Mouse (Mus musculus): Measurements from ENCODE around the gene Fam162b. TPM values are rescaled to one million over a fixed set of nuclear protein-coding genes. Genes with fewer than 3 reads are reported as not detected.

Gene Fam162b
- polyA plus RNA-seq (2011; ENCODE audit: insufficient read depth, insufficient read length, low replicate concordance, missing spikeins): not detected in 2 replicates

- H3K4me3 ChIP-seq (replicated peaks; ENCODE audit: control insufficient read depth, low read depth, low read length): no peak within 1 kb of the TSS
- WGBS: 16% methylated on average over 19 of the region's 19 CpGs
These were observed at the start of gene Fam162b for GRCm38 (mm10) chr10:51590139-51590574. Gene Fam162b (minus strand): TSS chr10:51590517.

GRCm38 (mm10) chr10:51631411-51632136 is 41.3 kb upstream of the Fam162b start, which contains the start of gene Gprc6a:
Gene Gprc6a (minus strand): TSS chr10:51631461.
- H3K27ac ChIP-seq (ENCODE audit: control insufficient read depth, insufficient read depth, low read depth, low read length, poor library complexity): no peak within 1 kb of the TSS
- H3K4me1 ChIP-seq (ENCODE audit: control insufficient read depth, insufficient read depth, low read length): no peaks in the 10 kb centered on the region
- TF ChIP-seq POLR2A (IDR thresholded peaks at IDR 0.05; ENCODE audit: borderline replicate concordance, control insufficient read depth, low read depth, low read length) (no peak), CTCF (IDR thresholded peaks at IDR 0.05; ENCODE audit: control insufficient read depth, insufficient read depth, low read length) (no peak)
- 79% methylated on average over 8 of the region's 8 CpGs for WGBS
- no peak within 1 kb of the TSS for H3K4me3 ChIP-seq (replicated peaks; ENCODE audit: control insufficient read depth, low read depth, low read length)

More at GRCm38 (mm10) chr10:51590139-51590574, at the start of gene Fam162b:
- Histone ChIP-seq H3K27ac (ENCODE audit: control insufficient read depth, insufficient read depth, low read depth, low read length, poor library complexity) (no peak within 1 kb of the TSS), H3K4me1 (ENCODE audit: control insufficient read depth, insufficient read depth, low read length) (no peaks in the 10 kb centered on the region)
- TF ChIP-seq CTCF (IDR thresholded peaks at IDR 0.05; ENCODE audit: control insufficient read depth, insufficient read depth, low read length) (no peak), POLR2A (IDR thresholded peaks at IDR 0.05; ENCODE audit: borderline replicate concordance, control insufficient read depth, low read depth, low read length) (no peak)

GRCm38 (mm10) chr10:51621193-51621592 is 30.9 kb upstream of the Fam162b start:
- Histone ChIP-seq H3K4me3 (replicated peaks; ENCODE audit: control insufficient read depth, low read depth, low read length) (no peak overlapping the region), H3K27ac (ENCODE audit: control insufficient read depth, insufficient read depth, low read depth, low read length, poor library complexity) (no peak overlapping the region), H3K4me1 (ENCODE audit: control insufficient read depth, insufficient read depth, low read length) (no peaks in the 10 kb centered on the region)
- 77% methylated on average over 3 of the region's 3 CpGs for WGBS
- TF ChIP-seq POLR2A (IDR thresholded peaks at IDR 0.05; ENCODE audit: borderline replicate concordance, control insufficient read depth, low read depth, low read length): no peak
- no peak for TF ChIP-seq CTCF (IDR thresholded peaks at IDR 0.05; ENCODE audit: control insufficient read depth, insufficient read depth, low read length)

GRCm38 (mm10) chr10:51620126-51620525 is 29.8 kb upstream of the Fam162b start:
- WGBS: 64% methylated on average over 7 of the region's 7 CpGs
- TF ChIP-seq CTCF (IDR thresholded peaks at IDR 0.05; ENCODE audit: control insufficient read depth, insufficient read depth, low read length) (no peak), POLR2A (IDR thresholded peaks at IDR 0.05; ENCODE audit: borderline replicate concordance, control insufficient read depth, low read depth, low read length) (no peak)
- H3K27ac ChIP-seq (ENCODE audit: control insufficient read depth, insufficient read depth, low read depth, low read length, poor library complexity): no peak overlapping the region
- H3K4me3 ChIP-seq (replicated peaks; ENCODE audit: control insufficient read depth, low read depth, low read length): no peak overlapping the region
- no peaks in the 10 kb centered on the region for H3K4me1 ChIP-seq (ENCODE audit: control insufficient read depth, insufficient read depth, low read length)

GRCm38 (mm10) chr10:51618538-51618937 is 28.2 kb upstream of the Fam162b start:
- Histone ChIP-seq H3K4me1 (ENCODE audit: control insufficient read depth, insufficient read depth, low read length) (no peaks in the 10 kb centered on the region), H3K27ac (ENCODE audit: control insufficient read depth, insufficient read depth, low read depth, low read length, poor library complexity) (no peak overlapping the region), H3K4me3 (replicated peaks; ENCODE audit: control insufficient read depth, low read depth, low read length) (no peak overlapping the region)
- TF ChIP-seq POLR2A (IDR thresholded peaks at IDR 0.05; ENCODE audit: borderline replicate concordance, control insufficient read depth, low read depth, low read length) (no peak), CTCF (IDR thresholded peaks at IDR 0.05; ENCODE audit: control insufficient read depth, insufficient read depth, low read length) (no peak)
- WGBS: 75% methylated on average over 2 of the region's 2 CpGs

GRCm38 (mm10) chr10:51614826-51615590 is 24.7 kb upstream of the Fam162b start:
- no peak for TF ChIP-seq POLR2A (IDR thresholded peaks at IDR 0.05; ENCODE audit: borderline replicate concordance, control insufficient read depth, low read depth, low read length)
- TF ChIP-seq CTCF (IDR thresholded peaks at IDR 0.05; ENCODE audit: control insufficient read depth, insufficient read depth, low read length): no peak
- H3K27ac ChIP-seq (ENCODE audit: control insufficient read depth, insufficient read depth, low read depth, low read length, poor library complexity): no peak overlapping the region
- no peak overlapping the region for H3K4me3 ChIP-seq (replicated peaks; ENCODE audit: control insufficient read depth, low read depth, low read length)
- 73% methylated on average over 11 of the region's 11 CpGs for WGBS
- H3K4me1 ChIP-seq (ENCODE audit: control insufficient read depth, insufficient read depth, low read length): no peaks in the 10 kb centered on the region

GRCm38 (mm10) chr10:51613421-51613820 is 23.1 kb upstream of the Fam162b start:
- Histone ChIP-seq H3K27ac (ENCODE audit: control insufficient read depth, insufficient read depth, low read depth, low read length, poor library complexity) (no peak overlapping the region), H3K4me1 (ENCODE audit: control insufficient read depth, insufficient read depth, low read length) (no peaks in the 10 kb centered on the region), H3K4me3 (replicated peaks; ENCODE audit: control insufficient read depth, low read depth, low read length) (no peak overlapping the region)
- TF ChIP-seq CTCF (IDR thresholded peaks at IDR 0.05; ENCODE audit: control insufficient read depth, insufficient read depth, low read length) (no peak), POLR2A (IDR thresholded peaks at IDR 0.05; ENCODE audit: borderline replicate concordance, control insufficient read depth, low read depth, low read length) (no peak)
- 74% methylated on average over 3 of the region's 3 CpGs for WGBS
